Mouse (Mus musculus): Measurements from ENCODE around the gene Rp9.

DNA sequence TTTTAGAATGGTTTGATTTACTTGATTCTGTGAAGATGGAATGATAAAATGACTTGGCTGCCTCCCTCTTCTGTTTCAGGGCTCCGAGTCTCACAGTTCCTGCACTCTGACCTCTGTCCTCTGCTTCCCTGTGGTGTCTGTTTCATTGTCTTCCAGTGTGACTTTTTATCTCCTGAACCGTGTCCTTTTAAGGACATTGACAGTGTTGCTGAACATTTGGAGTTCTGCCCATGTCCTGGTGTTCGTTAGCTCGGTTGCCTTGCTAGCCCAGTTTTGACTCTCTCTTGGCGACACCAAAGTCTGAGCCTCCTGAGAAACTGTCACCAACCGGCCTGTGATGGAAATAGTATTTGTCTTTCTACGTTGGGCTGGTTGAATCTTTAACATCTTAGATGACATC is 49.1 kb downstream of the Rp9 start:
- no peak for TF ChIP-seq CTCF (IDR thresholded peaks at IDR 0.05; ENCODE audit: low read depth, low read length)
- TF ChIP-seq POLR2A (IDR thresholded peaks at IDR 0.05; ENCODE audit: borderline replicate concordance, low read depth, low read length): no peak
